Mouse (Mus musculus) heart, postnatal 0 days (tissue): ENCODE data around the gene Agpat2.

Source experiments
- CTCF ChIP-seq: IDR thresholded peaks from 2 replicates; pipeline ENCODE4 v1.5.1; 2016; ENCODE audit warnings: antibody characterized with exemption, control low read depth, low read depth
- EP300 ChIP-seq: IDR thresholded peaks from 2 replicates; pipeline ENCODE4 v1.6.1; 2016; ENCODE audit warnings: antibody characterized with exemption, low read depth

DNA sequence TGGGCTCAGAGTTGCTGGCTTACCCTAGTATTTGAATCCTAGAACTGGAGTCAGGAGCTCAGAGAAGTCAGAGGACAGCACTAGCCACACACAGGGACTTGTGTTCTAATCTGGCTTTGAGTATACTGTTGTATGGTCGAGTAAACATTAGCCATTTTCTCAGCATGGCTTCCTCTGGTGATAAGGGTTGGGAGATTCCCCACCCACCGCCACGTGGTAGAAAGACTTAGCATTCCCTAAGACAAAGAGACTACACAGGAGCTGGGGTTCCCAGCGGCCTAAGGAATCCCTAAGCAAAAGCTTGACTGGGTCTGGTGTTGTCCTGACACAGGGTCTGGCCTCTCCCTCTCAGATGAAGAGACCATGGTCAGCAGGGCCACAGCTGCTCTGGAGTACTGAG is 27.8 kb downstream of the Agpat2 start:
- TF ChIP-seq CTCF = no peak
- no peak for TF ChIP-seq EP300
